Mouse (Mus musculus) testis, adult 2 months (tissue): ENCODE results near the gene Aldh1a1. TPM values are rescaled to one million over a fixed set of nuclear protein-coding genes. Genes with fewer than 3 reads are reported as not detected.

ENCODE experiments used
- H3K27ac ChIP-seq: fragments of 200-500 bp; 2 replicates; pipeline ENCODE4 v1.5.1; 2012; ENCODE audit warnings: low read depth, low read length; ENCODE audit not compliant: control insufficient read depth, insufficient read depth
- H3K27me3 ChIP-seq: fragments of 200-500 bp; 2 replicates; pipeline ENCODE4 v1.6.1; 2012; ENCODE audit warnings: mild to moderate bottlenecking, low read length, moderate library complexity; ENCODE audit not compliant: control insufficient read depth, insufficient read depth
- H3K36me3 ChIP-seq: fragments of 200-500 bp; 2 replicates; pipeline ENCODE4 v1.6.1; 2012; ENCODE audit warnings: mild to moderate bottlenecking, low read length; ENCODE audit not compliant: control insufficient read depth, insufficient read depth
- H3K4me1 ChIP-seq: fragments of 200-500 bp; 2 replicates; pipeline ENCODE4 v1.6.1; 2012; ENCODE audit warnings: low read length; ENCODE audit not compliant: control insufficient read depth, insufficient read depth
- H3K4me3 ChIP-seq: fragments of 200-500 bp; 2 replicates; pipeline ENCODE4 v1.5.1; 2012; ENCODE audit warnings: low read depth, mild to moderate bottlenecking, low read length, moderate library complexity, mixed read lengths; ENCODE audit not compliant: control insufficient read depth
- CTCF ChIP-seq: fragments of 200-500 bp; IDR thresholded peaks from 2 replicates; pipeline ENCODE4 v1.5.1; 2012; ENCODE audit warnings: low read depth, mild to moderate bottlenecking, inconsistent platforms, low read length, moderate library complexity; ENCODE audit not compliant: control insufficient read depth, insufficient read depth, insufficient replicate concordance
- POLR2A ChIP-seq: fragments of 200-500 bp; IDR thresholded peaks from 2 replicates; pipeline ENCODE4 v1.6.1; 2012; ENCODE audit warnings: low read depth, mild to moderate bottlenecking, inconsistent platforms, low read length, moderate library complexity; ENCODE audit not compliant: control insufficient read depth
- polyA plus RNA-seq: library from polyadenylated mRNA; depleted of rRNA; stranded (reverse); fragments of >200 nt; gene quantifications from 2 replicates; pipeline ENCODE4 v1.2.3, GENCODE M21; 2012; rRNA removed

Aldh1a1 gene
- polyA plus RNA-seq, 1 experiment = 95.7 TPM

DNA sequence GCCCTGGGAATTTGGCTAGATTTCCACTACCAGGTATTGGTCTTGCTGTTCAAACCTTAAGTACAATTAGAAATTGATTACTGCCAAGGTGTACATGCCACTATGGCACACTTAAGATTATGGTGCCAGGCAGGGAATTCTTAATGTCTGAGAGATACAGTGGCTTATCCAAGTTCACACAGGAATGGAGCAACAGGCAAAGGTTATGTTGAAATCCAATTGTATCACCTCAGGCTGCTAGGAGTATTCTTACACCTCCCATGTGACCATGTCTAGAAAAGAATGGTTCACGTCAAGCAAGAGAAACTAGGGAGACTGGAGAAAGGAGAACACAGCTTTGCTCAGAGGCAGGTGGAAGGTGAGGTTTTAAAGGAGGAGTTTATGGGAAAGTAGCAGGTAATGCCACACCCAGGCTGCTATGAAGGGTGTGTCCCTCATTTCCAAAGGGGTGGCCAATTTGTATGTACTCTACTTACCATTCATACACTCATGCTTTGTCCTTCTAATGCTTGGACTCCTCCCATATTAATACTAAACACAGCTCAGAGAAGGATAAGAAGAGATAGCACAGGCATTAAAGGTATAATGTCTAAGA lies 160.7 kb downstream of the Aldh1a1 start:
- no peaks in the 10 kb centered on the region for H3K36me3 ChIP-seq
- no peak overlapping the region for H3K27ac ChIP-seq
- no peak overlapping the region for H3K4me3 ChIP-seq
- H3K27me3 ChIP-seq = no peaks in the 10 kb centered on the region
- no peaks in the 10 kb centered on the region for H3K4me1 ChIP-seq
- TF ChIP-seq CTCF = no peak

DNA sequence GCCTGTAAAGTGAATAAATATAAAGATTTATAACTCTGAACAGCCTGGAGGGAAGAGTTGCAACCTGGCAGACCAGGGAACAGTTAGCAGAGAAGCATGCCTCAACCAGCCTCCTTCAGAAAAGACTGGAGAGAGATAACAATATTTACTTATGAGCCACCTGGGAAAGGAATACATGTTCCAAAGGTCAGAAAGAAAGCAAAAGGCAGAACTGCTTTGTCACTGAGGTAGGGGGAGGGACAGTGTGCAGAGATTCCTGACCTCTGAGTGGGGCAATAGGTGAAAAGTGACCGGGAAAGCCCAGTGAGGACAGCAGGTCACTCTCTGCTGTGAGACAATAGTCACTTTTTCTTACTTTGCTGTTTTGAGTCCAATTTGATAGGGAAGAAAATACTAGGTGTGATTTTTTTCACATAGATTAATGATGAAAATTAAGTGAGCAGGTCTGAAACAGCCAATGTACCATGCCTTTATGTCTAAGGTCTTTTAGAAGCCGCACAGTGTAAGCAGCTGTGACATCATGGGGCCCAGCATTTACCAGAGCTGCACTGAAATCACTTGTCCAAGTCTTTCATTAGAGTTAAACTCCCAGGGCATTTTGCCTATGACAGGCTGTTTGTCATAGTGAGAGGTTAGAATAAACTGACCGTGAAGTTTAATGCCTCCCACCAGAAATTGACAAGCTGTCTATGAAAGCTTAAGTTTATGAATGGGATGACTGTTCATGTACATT lies 161.8 kb downstream of the Aldh1a1 start:
- no peaks in the 10 kb centered on the region for H3K27me3 ChIP-seq
- no peaks in the 10 kb centered on the region for H3K36me3 ChIP-seq
- no peak overlapping the region for H3K4me3 ChIP-seq
- TF ChIP-seq CTCF (no peak), POLR2A (no peak)
- H3K27ac ChIP-seq = no peak overlapping the region; the same call in 1 of the 2 replicates
- H3K4me1 ChIP-seq = no peaks in the 10 kb centered on the region

DNA sequence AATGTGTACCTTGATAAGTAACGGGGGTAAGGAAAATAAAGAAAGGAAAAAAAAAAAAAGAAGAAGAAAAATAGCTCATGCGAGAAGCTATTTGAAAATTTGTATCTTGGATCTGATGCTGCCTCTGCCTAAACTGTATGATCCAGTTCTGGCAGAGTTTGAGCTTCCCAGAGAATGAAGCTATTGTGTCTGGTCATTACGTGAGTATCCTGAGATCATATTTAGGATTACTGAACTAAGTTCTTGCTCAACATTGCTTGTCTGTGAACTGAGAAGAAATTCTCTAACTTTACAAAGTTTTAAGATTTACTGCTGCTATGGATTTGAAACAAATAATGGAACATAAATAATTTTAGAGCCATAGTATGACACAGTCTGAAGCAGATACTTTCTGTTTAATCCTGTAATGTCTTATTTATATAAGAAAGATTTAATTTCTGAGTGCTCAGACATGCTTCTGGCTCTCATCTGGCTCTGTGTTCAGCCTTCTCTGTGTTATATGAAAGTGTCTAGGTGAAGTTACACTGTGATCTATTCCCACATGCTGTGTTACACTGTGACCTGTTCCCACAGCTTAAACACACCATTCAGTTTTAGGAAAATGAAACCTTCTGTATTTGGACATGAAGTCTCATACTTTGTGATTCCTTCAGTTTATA lies 185.3 kb downstream of the Aldh1a1 start:
- H3K27ac ChIP-seq = no peak overlapping the region

More for the DNA sequence above, 185.3 kb downstream of the Aldh1a1 start:
- Histone ChIP-seq H3K4me3 (no peak overlapping the region), H3K36me3 (no peaks in the 10 kb centered on the region), H3K4me1 (no peaks in the 10 kb centered on the region), H3K27me3 (no peaks in the 10 kb centered on the region)
- no peak for TF ChIP-seq CTCF
- no peak for TF ChIP-seq POLR2A

Other genes with a start within 250 kb of the Aldh1a1 start
- gene Anxa1, start 101.8 kb upstream of the Aldh1a1 start, polyA plus RNA-seq = 0.90 and 1.5 TPM in 2 replicates
- 4.3 and 5.9 TPM in 2 replicates for gene Aldh1a7, start 234.8 kb downstream of the Aldh1a1 start, polyA plus RNA-seq